Mouse (Mus musculus) liver, embryonic 14.5 days (tissue): ENCODE results near the gene Lkaaear1. TPM values are rescaled to one million over a fixed set of nuclear protein-coding genes. Genes with fewer than 3 reads are reported as not detected.

Experiments used
- ATAC-seq: fragments of 200-750 bp; cut with Nextera tagmentation; 2 replicates; pipeline ENCODE4 v1.8.0; 2017; ENCODE audit warnings: moderate number of reproducible peaks, mild to moderate bottlenecking, moderate library complexity; ENCODE audit not compliant: insufficient read depth
- DNase-seq, 3 experiments: peaks; one replicate each; pipeline ENCODE4 v3.0.0-alpha.2; 2012 to 2013; ENCODE audit warnings: low read depth in 3 of 3, low spot score in 3 of 3
- H3K27ac ChIP-seq: fragments of 300-500 bp; sonication (generic); 2 replicates; pipeline ENCODE4 v1.5.1; 2014; ENCODE audit warnings: moderate library complexity, mild to moderate bottlenecking, control low read depth, inconsistent platforms
- H3K27me3 ChIP-seq: fragments of 300-500 bp; sonication (generic); 2 replicates; pipeline ENCODE4 v1.6.1; 2014; ENCODE audit warnings: mild to moderate bottlenecking, low read length, moderate library complexity; ENCODE audit not compliant: control insufficient read depth, insufficient read depth
- H3K36me3 ChIP-seq: fragments of 300-500 bp; sonication (generic); replicated peaks from 2 replicates; pipeline ENCODE4 v1.6.1; 2014; ENCODE audit warnings: low read depth; ENCODE audit not compliant: control insufficient read depth, insufficient read depth
- H3K4me1 ChIP-seq, 2 experiments: fragments of 200-500 bp in 1 of 2; fragments of 300-500 bp in 1 of 2; sonication (generic) in 1 of 2; replicated peaks; 2 replicates each; pipeline ENCODE4 v1.6.1; 2012 to 2014; ENCODE audit warnings: antibody characterized with exemption in 1 of 2, inconsistent platforms in 1 of 2, low read length in 1 of 2; ENCODE audit not compliant: control insufficient read depth in 2 of 2, insufficient read depth in 2 of 2
- H3K4me2 ChIP-seq: fragments of 300-500 bp; sonication (generic); 2 replicates; pipeline ENCODE4 v1.6.1; 2014; ENCODE audit warnings: low read depth, mild to moderate bottlenecking, control low read depth, moderate library complexity
- H3K4me3 ChIP-seq, 2 experiments: fragments of 200-500 bp in 1 of 2; fragments of 300-500 bp in 1 of 2; sonication (generic) in 1 of 2; 2 replicates each; pipeline ENCODE4 v1.5.1; 2012 to 2014; ENCODE audit warnings: low read depth in 2 of 2, low read length in 2 of 2, mild to moderate bottlenecking in 2 of 2, control low read depth in 1 of 2, inconsistent platforms in 1 of 2, moderate library complexity in 1 of 2; ENCODE audit not compliant: insufficient read depth in 1 of 2
- H3K9ac ChIP-seq: fragments of 300-500 bp; sonication (generic); replicated peaks from 2 replicates; pipeline ENCODE4 v1.6.1; 2014; ENCODE audit warnings: mild to moderate bottlenecking, control low read depth, moderate library complexity
- H3K9me3 ChIP-seq: fragments of 300-500 bp; sonication (generic); 2 replicates; pipeline ENCODE4 v1.6.1; 2016; ENCODE audit warnings: low read length, mixed read lengths; ENCODE audit not compliant: control insufficient read depth
- CTCF ChIP-seq: IDR thresholded peaks from 2 replicates; pipeline ENCODE4 v1.5.1; 2016; ENCODE audit warnings: antibody characterized with exemption, low read depth, control low read depth
- EP300 ChIP-seq: IDR thresholded peaks from 2 replicates; pipeline ENCODE4 v1.6.1; 2016; ENCODE audit warnings: antibody characterized with exemption, low read depth
- WGBS: fragments of 180-500 bp; shearing (Covaris S2); extraction: QIAGEN DNeasy Blood & Tissue Kit; methylation state at CpG from one replicate; pipeline ENCODE4 v1.1.7; 2014; ENCODE audit not compliant: insufficient replicate concordance; 5-methylcytosine and 5-hydroxymethylcytosine counted together
- polyA plus RNA-seq, 2 experiments: library from polyadenylated mRNA; depleted of rRNA in 1 of 2; stranded (reverse) in 1 of 2; unstranded in 1 of 2; fragments of >200 nt; fragmentation: Nextera tagmentation in 1 of 2; extraction: Ambion mirVana in 1 of 2; gene quantifications; 2 replicates each; pipeline versions ENCODE4 v1.2.1 to v1.2.3; 2012 to 2014

Lkaaear1 gene
- polyA plus RNA-seq (2012; rRNA removed) = not detected in 2 replicates
- not detected in 2 replicates for polyA plus RNA-seq (2014; fragmentation: Nextera tagmentation; extraction: Ambion mirVana)

- Histone ChIP-seq H3K4me2 (no peak within 1 kb of the TSS), H3K9me3 (no peaks in the 10 kb centered on the region), H3K9ac (no peak within 1 kb of the TSS), H3K4me1 (peaks cover 0 to 3% of the 10 kb centered on the region in 2 experiments; a peak in 2 of 4 replicates), H3K36me3 (no peaks in the 10 kb centered on the region), H3K4me3 (no peak within 1 kb of the TSS), H3K27me3 (no peaks in the 10 kb centered on the region; the same call in 1 of the 2 replicates), H3K27ac (no peak within 1 kb of the TSS)
- 50% methylated on average over 5 of the region's 5 CpGs for WGBS
- no peak for ATAC-seq
- TF ChIP-seq EP300 (no peak), CTCF (no peak)
- no peak for DNase-seq
These were observed at the start of gene Lkaaear1 for GRCm38 (mm10) chr2:181698241-181698640. Gene Lkaaear1 (minus strand): TSS chr2:181698442.

GRCm38 (mm10) chr2:181730051-181730450 is 31.8 kb upstream of the Lkaaear1 start:
- ATAC-seq = no peak
- H3K9ac ChIP-seq = no peak overlapping the region
- no peaks in the 10 kb centered on the region for H3K27me3 ChIP-seq
- no peaks in the 10 kb centered on the region for H3K36me3 ChIP-seq
- H3K4me3 ChIP-seq = no peak overlapping the region
- no peak overlapping the region for H3K27ac ChIP-seq
- TF ChIP-seq EP300 (no peak), CTCF (no peak)
- 38% methylated on average over 3 of the region's 3 CpGs for WGBS
- no peak overlapping the region for H3K4me2 ChIP-seq
- no peaks in the 10 kb centered on the region for H3K9me3 ChIP-seq
- H3K4me1 ChIP-seq = no peaks in the 10 kb centered on the region
- DNase-seq = no peak

GRCm38 (mm10) chr2:181727659-181728262 is 29.5 kb upstream of the Lkaaear1 start:
- Histone ChIP-seq H3K9ac (no peak overlapping the region), H3K27ac (no peak overlapping the region), H3K4me1 (no peaks in the 10 kb centered on the region), H3K4me2 (no peak overlapping the region), H3K4me3 (no peak overlapping the region), H3K9me3 (no peaks in the 10 kb centered on the region), H3K36me3 (no peaks in the 10 kb centered on the region), H3K27me3 (no peaks in the 10 kb centered on the region)
- DNase-seq (no peak), ATAC-seq (no peak)
- TF ChIP-seq EP300 (no peak), CTCF (no peak)
- WGBS = 37% methylated on average over 9 of the region's 9 CpGs

GRCm38 (mm10) chr2:181722213-181722612 is 24.0 kb upstream of the Lkaaear1 start:
- no peaks in the 10 kb centered on the region for H3K4me1 ChIP-seq
- 7% methylated on average over 3 of the region's 3 CpGs for WGBS
- H3K9me3 ChIP-seq = no peaks in the 10 kb centered on the region
- no peaks in the 10 kb centered on the region for H3K36me3 ChIP-seq
- DNase-seq = no peak
- no peak overlapping the region for H3K4me3 ChIP-seq
- no peak overlapping the region for H3K27ac ChIP-seq
- TF ChIP-seq EP300 = no peak
- TF ChIP-seq CTCF = peak; percentile 70
- H3K27me3 ChIP-seq = no peaks in the 10 kb centered on the region
- ATAC-seq = no peak
- no peak overlapping the region for H3K9ac ChIP-seq
- no peak overlapping the region for H3K4me2 ChIP-seq

GRCm38 (mm10) chr2:181721200-181721599 is 23.0 kb upstream of the Lkaaear1 start:
- Histone ChIP-seq H3K27me3 (no peaks in the 10 kb centered on the region), H3K27ac (no peak overlapping the region), H3K4me3 (no peak overlapping the region), H3K4me2 (no peak overlapping the region), H3K9ac (no peak overlapping the region), H3K9me3 (no peaks in the 10 kb centered on the region), H3K36me3 (no peaks in the 10 kb centered on the region), H3K4me1 (no peaks in the 10 kb centered on the region)
- ATAC-seq (no peak), DNase-seq (no peak)
- TF ChIP-seq CTCF (no peak), EP300 (no peak)
